Mouse (Mus musculus): ENCODE data around the gene Pabpc5. TPM values are rescaled to one million over a fixed set of nuclear protein-coding genes. Genes with fewer than 3 reads are reported as not detected.
A peak's percentile ranks its signal among the peaks of the same experiment; 100 is the strongest.

Pabpc5 gene
- 0.05 and 0.12 TPM in 2 replicates for polyA plus RNA-seq (2015; fragmentation: Nextera tagmentation; extraction: Ambion mirVana)

DNA sequence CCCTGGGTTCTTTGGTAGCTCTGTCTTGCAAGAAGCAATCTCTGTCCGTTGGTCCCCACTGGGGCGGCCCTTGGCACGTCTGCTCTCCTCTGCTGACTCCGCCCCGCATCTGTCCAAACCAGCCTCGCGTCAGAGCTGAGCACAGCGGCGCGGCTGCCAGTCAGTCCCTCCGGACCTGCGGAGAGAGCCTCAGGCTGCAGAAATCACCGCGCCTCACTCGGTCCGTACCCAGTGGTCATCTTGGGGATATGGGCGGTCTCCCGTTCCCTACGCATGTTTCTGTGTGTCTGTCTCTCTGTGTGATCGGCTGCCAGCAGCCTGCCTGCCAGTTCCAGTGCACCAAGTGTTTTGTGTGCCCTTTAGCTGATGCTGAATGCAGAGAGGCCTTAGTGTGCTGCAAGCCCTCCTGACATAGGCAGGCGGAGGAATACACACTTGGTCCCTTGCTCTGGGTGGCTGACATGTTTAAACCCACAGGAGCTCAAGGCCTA is at the start of gene Pabpc5:
Gene Pabpc5, plus strand, starts transcription at position 116 of the 491 bp plus-strand sequence.
- H3K27ac ChIP-seq (ENCODE audit: low read depth, low read length), result no peak within 1 kb of the TSS
- no peaks in the 10 kb centered on the region for H3K27me3 ChIP-seq (replicated peaks; ENCODE audit: control insufficient read depth, insufficient read depth, low read length)
- H3K4me2 ChIP-seq (replicated peaks; ENCODE audit: low read depth), result peak within 1 kb of the TSS; percentile 59
- H3K9ac ChIP-seq (ENCODE audit: low read depth, low read length), result no peak within 1 kb of the TSS
- peak; percentile 47 for ATAC-seq
- no peaks in the 10 kb centered on the region for H3K9me3 ChIP-seq (ENCODE audit: control insufficient read depth)
- peak within 1 kb of the TSS; percentile 31 for H3K4me3 ChIP-seq (ENCODE audit: low read depth, low read length)
- H3K4me1 ChIP-seq (replicated peaks; ENCODE audit: control insufficient read depth, insufficient read depth, low read length), result no peaks in the 10 kb centered on the region
- 7% methylated on average over 21 of the region's 21 CpGs for WGBS
- no peak for TF ChIP-seq CTCF (IDR thresholded peaks at IDR 0.05; ENCODE audit: low read depth)
- H3K36me3 ChIP-seq (ENCODE audit: control insufficient read depth, insufficient read depth), result no peaks in the 10 kb centered on the region

- H3K9ac ChIP-seq (ENCODE audit: low read depth, low read length), result no peak overlapping the region
- no peak for TF ChIP-seq CTCF (IDR thresholded peaks at IDR 0.05; ENCODE audit: low read depth)
- H3K4me2 ChIP-seq (replicated peaks; ENCODE audit: low read depth), result no peak overlapping the region
- ATAC-seq, result no peak
- no peak overlapping the region for H3K4me3 ChIP-seq (ENCODE audit: low read depth, low read length)
- no peaks in the 10 kb centered on the region for H3K27me3 ChIP-seq (replicated peaks; ENCODE audit: control insufficient read depth, insufficient read depth, low read length)
- H3K36me3 ChIP-seq (ENCODE audit: control insufficient read depth, insufficient read depth), result no peaks in the 10 kb centered on the region
- no peak overlapping the region for H3K27ac ChIP-seq (ENCODE audit: low read depth, low read length)
- H3K4me1 ChIP-seq (replicated peaks; ENCODE audit: control insufficient read depth, insufficient read depth, low read length), result no peaks in the 10 kb centered on the region
- WGBS, result 46% methylated on average over 3 of the region's 3 CpGs
- no peaks in the 10 kb centered on the region for H3K9me3 ChIP-seq (ENCODE audit: control insufficient read depth)
Measured at GRCm38 (mm10) chrX:119886957-119887593, 39.9 kb upstream of the Pabpc5 start.

DNA sequence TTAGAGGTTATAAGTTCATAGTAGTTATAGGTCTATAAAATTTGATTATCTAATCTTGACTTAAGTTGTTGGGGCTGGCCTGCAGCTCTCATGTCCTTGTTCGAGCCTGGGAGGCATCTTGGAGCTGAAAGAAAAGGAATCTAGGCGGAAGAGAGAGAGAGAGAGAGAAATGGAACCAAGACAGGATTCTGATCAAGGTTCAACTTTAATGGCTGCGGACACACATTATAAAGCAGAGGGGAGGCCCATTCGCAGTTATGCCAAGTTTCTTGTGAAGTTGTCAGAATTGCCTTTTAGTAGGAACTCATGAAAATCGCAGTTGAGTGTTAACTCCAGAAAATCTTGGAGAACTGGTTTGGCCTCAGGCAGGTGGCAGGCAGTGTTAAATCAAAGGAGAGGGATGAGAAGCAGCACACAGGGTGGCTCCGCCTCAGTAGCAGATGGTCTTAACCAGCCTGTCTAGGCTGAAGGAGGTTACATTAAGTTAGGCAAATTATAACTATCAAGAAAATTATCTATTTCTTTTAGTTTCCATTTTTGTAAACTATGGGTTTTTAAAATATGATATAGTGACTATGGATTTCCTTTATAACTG is 38.6 kb upstream of the Pabpc5 start:
- Histone ChIP-seq H3K9me3 (ENCODE audit: control insufficient read depth) (no peaks in the 10 kb centered on the region), H3K4me3 (ENCODE audit: low read depth, low read length) (no peak overlapping the region), H3K4me1 (replicated peaks; ENCODE audit: control insufficient read depth, insufficient read depth, low read length) (no peaks in the 10 kb centered on the region), H3K27ac (ENCODE audit: low read depth, low read length) (no peak overlapping the region), H3K4me2 (replicated peaks; ENCODE audit: low read depth) (no peak overlapping the region), H3K9ac (ENCODE audit: low read depth, low read length) (no peak overlapping the region), H3K27me3 (replicated peaks; ENCODE audit: control insufficient read depth, insufficient read depth, low read length) (no peaks in the 10 kb centered on the region), H3K36me3 (ENCODE audit: control insufficient read depth, insufficient read depth) (no peaks in the 10 kb centered on the region)
- whole genome bisulfite sequencing, result 47% methylated on average over 6 of the region's 6 CpGs
- no peak for ATAC-seq
- TF ChIP-seq CTCF (IDR thresholded peaks at IDR 0.05; ENCODE audit: low read depth), result no peak

- H3K36me3 ChIP-seq (ENCODE audit: control insufficient read depth, insufficient read depth), result no peaks in the 10 kb centered on the region
- 89% methylated on average over 5 of the region's 5 CpGs for WGBS
Measured at GRCm38 (mm10) chrX:119927852-119928251, 856 bp downstream of the Pabpc5 start.

More at GRCm38 (mm10) chrX:119927852-119928251, 856 bp downstream of the Pabpc5 start:
- Histone ChIP-seq H3K9ac (ENCODE audit: low read depth, low read length) (no peak overlapping the region), H3K27ac (ENCODE audit: low read depth, low read length) (no peak overlapping the region), H3K9me3 (ENCODE audit: control insufficient read depth) (no peaks in the 10 kb centered on the region), H3K27me3 (replicated peaks; ENCODE audit: control insufficient read depth, insufficient read depth, low read length) (no peaks in the 10 kb centered on the region), H3K4me2 (replicated peaks; ENCODE audit: low read depth) (no peak overlapping the region), H3K4me3 (ENCODE audit: low read depth, low read length) (no peak overlapping the region), H3K4me1 (replicated peaks; ENCODE audit: control insufficient read depth, insufficient read depth, low read length) (no peaks in the 10 kb centered on the region)
- ATAC-seq, result no peak
- TF ChIP-seq CTCF (IDR thresholded peaks at IDR 0.05; ENCODE audit: low read depth), result no peak

Measured in intestine, postnatal 0 days (tissue).